Comparison of ENCODE assay signal across 8 mouse cellular contexts in the genomic region with DNA sequence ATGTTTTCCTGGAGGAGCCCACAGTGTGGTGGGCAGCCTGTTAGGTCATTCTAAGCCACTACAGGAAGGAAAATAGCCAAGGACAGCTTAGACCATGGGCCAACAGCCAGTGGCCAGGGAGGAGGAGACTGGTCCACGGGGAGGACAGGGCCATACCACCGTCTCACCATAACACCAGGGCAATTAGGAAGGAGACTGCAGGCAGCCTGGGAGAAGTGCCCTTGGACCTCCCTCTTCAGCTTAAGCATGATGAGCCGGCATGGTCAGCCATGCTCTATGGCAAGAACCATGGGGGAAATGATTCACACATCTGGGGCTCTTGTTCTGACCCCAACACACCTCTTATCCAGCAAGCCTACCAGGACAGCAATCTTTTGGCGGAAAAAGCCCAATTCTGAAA. TPM values are rescaled to one million over a fixed set of nuclear protein-coding genes. Genes with fewer than 3 reads are reported as not detected.
DNase-seq lines count a peak whose midpoint lies in the region; ATAC-seq lines count a peak whose summit lies in the region.

No protein-coding gene starts in this region.

- 38% methylated on average over 4 of the region's 4 CpGs for WGBS in heart, embryonic 12.5 days
- 51% methylated on average over 4 of the region's 4 CpGs for WGBS in forebrain, embryonic 14.5 days
- 60% methylated on average over 4 of the region's 4 CpGs for WGBS in liver, embryonic 16.5 days (ENCODE audit: insufficient replicate concordance)

- DNase-seq in heart, adult 18-20 months, result no peak
- no peak for DNase-seq in forebrain, embryonic 14.5 days (ENCODE audit: low spot score)
- no peak for DNase-seq in thymus, postnatal 4 days
- no peak for DNase-seq in adrenal gland, postnatal 14 days
- no peak for DNase-seq in gastrocnemius, postnatal 14 days

- ATAC-seq in heart, embryonic 12.5 days (ENCODE audit: insufficient number of reproducible peaks, low FRiP score), result no peak
- no peak for ATAC-seq in forebrain, embryonic 14.5 days
- no peak for ATAC-seq in liver, embryonic 16.5 days (ENCODE audit: low read depth)

- H3K27ac ChIP-seq in heart, embryonic 12.5 days (ENCODE audit: poor library complexity, severe bottlenecking), result no peak overlapping the region
- H3K27ac ChIP-seq in brown adipose tissue, adult 24 weeks (replicated peaks; ENCODE audit: low read depth, low read length), result no peak overlapping the region
- peak overlapping the region; percentile 44; the same call in 1 of the 2 replicates for H3K27ac ChIP-seq in forebrain, embryonic 14.5 days (ENCODE audit: low read depth, low read length)
- H3K27ac ChIP-seq in liver, embryonic 16.5 days (ENCODE audit: low read length), result no peak overlapping the region

- intact Hi-C loops in gastrocnemius, postnatal 14 days (cut with DNase I; ENCODE audit: low total_unique reads), result no loop called here

- H3K9ac ChIP-seq in heart, embryonic 12.5 days, result peak overlapping the region; percentile 88; the same call in 1 of the 2 replicates
- 0 out of 2 replicates have a peak overlapping the region, but pooled peaks have one; percentile 29 for H3K9ac ChIP-seq in forebrain, embryonic 14.5 days (ENCODE audit: low read length)
- no peak overlapping the region for H3K9ac ChIP-seq in liver, embryonic 16.5 days (ENCODE audit: low read depth, low read length)

- peaks cover 7% of the 10 kb centered on the region; the same call in 1 of the 2 replicates for H3K36me3 ChIP-seq in heart, embryonic 12.5 days
- peaks cover 9% of the 10 kb centered on the region; the same call in 1 of the 2 replicates for H3K36me3 ChIP-seq in forebrain, embryonic 14.5 days (ENCODE audit: control insufficient read depth, insufficient read depth, low read length)
- 0 out of 2 replicates have a peak, but pooled peaks cover 5% of the 10 kb centered on the region for H3K36me3 ChIP-seq in liver, embryonic 16.5 days (ENCODE audit: control insufficient read depth, insufficient read depth)

- H3K4me1 ChIP-seq in heart, embryonic 12.5 days (replicated peaks), result peaks cover 43% of the 10 kb centered on the region
- H3K4me1 ChIP-seq in brown adipose tissue, adult 24 weeks (ENCODE audit: control insufficient read depth, insufficient read depth, insufficient read length, low read length), result peaks cover 5% of the 10 kb centered on the region
- H3K4me1 ChIP-seq in forebrain, embryonic 14.5 days (ENCODE audit: control insufficient read depth, insufficient read depth, low read length), result peaks cover 25% of the 10 kb centered on the region
- H3K4me1 ChIP-seq in liver, embryonic 16.5 days (ENCODE audit: control insufficient read depth, low read depth, low read length), result peaks cover 46% of the 10 kb centered on the region

- H3K4me2 ChIP-seq in heart, embryonic 12.5 days, result peak overlapping the region; percentile 90
- peak overlapping the region; percentile 88 for H3K4me2 ChIP-seq in forebrain, embryonic 14.5 days (ENCODE audit: low read length)
- peak overlapping the region; percentile 97 for H3K4me2 ChIP-seq in liver, embryonic 16.5 days (ENCODE audit: low read depth, low read length)

- peaks cover 11% of the 10 kb centered on the region; the same call in 1 of the 2 replicates for H3K27me3 ChIP-seq in heart, embryonic 12.5 days (replicated peaks)
- peaks cover 8% of the 10 kb centered on the region for H3K27me3 ChIP-seq in forebrain, embryonic 14.5 days (replicated peaks; ENCODE audit: control insufficient read depth, insufficient read depth, low read length)
- no peaks in the 10 kb centered on the region for H3K27me3 ChIP-seq in liver, embryonic 16.5 days (ENCODE audit: control insufficient read depth, insufficient read depth, low read depth, low read length)

- H3K9me3 ChIP-seq in heart, embryonic 12.5 days (replicated peaks), result no peaks in the 10 kb centered on the region
- H3K9me3 ChIP-seq in forebrain, embryonic 14.5 days (replicated peaks; ENCODE audit: control insufficient read depth, low read length), result no peaks in the 10 kb centered on the region
- H3K9me3 ChIP-seq in liver, embryonic 16.5 days (replicated peaks; ENCODE audit: control insufficient read depth, low read length), result no peaks in the 10 kb centered on the region

- H3K4me3 ChIP-seq in heart, embryonic 12.5 days, result peak overlapping the region; percentile 88
- H3K4me3 ChIP-seq in brown adipose tissue, adult 24 weeks (ENCODE audit: insufficient read depth, low read depth, low read length), result peak overlapping the region; percentile 14; the same call in 1 of the 2 replicates
- H3K4me3 ChIP-seq in forebrain, embryonic 14.5 days (ENCODE audit: low read depth, low read length), result peak overlapping the region; percentile 84
- peak overlapping the region; percentile 79; the same call in 1 of the 2 replicates for H3K4me3 ChIP-seq in liver, embryonic 16.5 days (ENCODE audit: low read depth, low read length)

RNA-seq across cellular contexts. Expression of a gene that starts 1.8 kb away (rescaled TPM):
- polyA plus RNA-seq in heart, embryonic 12.5 days (2016; fragmentation: Nextera tagmentation; extraction: Ambion mirVana), result 2.6 and 2.9 TPM in 2 replicates
- total RNA-seq in heart, adult 18-20 months (2021), result 1 to 10 TPM; 5.1 to 5.3 TPM
- polyA plus RNA-seq in brown adipose tissue, adult 24 weeks (2012; ENCODE audit: insufficient read depth, insufficient read length, missing spikeins), result 3.1 and 4.5 TPM in 2 replicates
- 9.7 and 12.4 TPM in 2 replicates for polyA plus RNA-seq in forebrain, embryonic 14.5 days (2014; fragmentation: Nextera tagmentation; extraction: Ambion mirVana)
- 0.89 and 1.3 TPM in 2 replicates for polyA plus RNA-seq in liver, embryonic 16.5 days (2015; fragmentation: Nextera tagmentation; extraction: Ambion mirVana)
- total RNA-seq in adrenal gland, postnatal 14 days (2021), result 11.7 and 14.6 TPM in 2 replicates
- 1 to 10 TPM; 5.1 to 6.0 TPM for total RNA-seq in gastrocnemius, postnatal 14 days (2021)

RNA-seq across cellular contexts. Expression of a gene that starts 51.7 kb away (rescaled TPM):
- polyA plus RNA-seq in heart, embryonic 12.5 days (2016; fragmentation: Nextera tagmentation; extraction: Ambion mirVana), result 0.04 and 0.05 TPM in 2 replicates
- under 1 TPM; 0.17 to 0.28 TPM for total RNA-seq in heart, adult 18-20 months (2021)
- polyA plus RNA-seq in brown adipose tissue, adult 24 weeks (2012; ENCODE audit: insufficient read depth, insufficient read length, missing spikeins), result not detected in 2 replicates
- 0.06 TPM in 1 of 2 replicates, not detected in the other for polyA plus RNA-seq in forebrain, embryonic 14.5 days (2014; fragmentation: Nextera tagmentation; extraction: Ambion mirVana)
- polyA plus RNA-seq in liver, embryonic 16.5 days (2015; fragmentation: Nextera tagmentation; extraction: Ambion mirVana), result not detected in 2 replicates
- 0.08 TPM in 1 of 2 replicates, not detected in the other for total RNA-seq in adrenal gland, postnatal 14 days (2021)
- total RNA-seq in gastrocnemius, postnatal 14 days (2021), result under 1 TPM; 0.27 to 0.45 TPM

RNA-seq across cellular contexts. Expression of a gene that starts 53.7 kb away (rescaled TPM):
- polyA plus RNA-seq in heart, embryonic 12.5 days (2016; fragmentation: Nextera tagmentation; extraction: Ambion mirVana), result not detected in 2 replicates
- under 1 TPM in 1 of 2 experiments, not detected in 1; 0.25 TPM for total RNA-seq in heart, adult 18-20 months (2021)
- 0.67 TPM in 1 of 2 replicates, not detected in the other for polyA plus RNA-seq in brown adipose tissue, adult 24 weeks (2012; ENCODE audit: insufficient read depth, insufficient read length, missing spikeins)
- not detected in 2 replicates for polyA plus RNA-seq in forebrain, embryonic 14.5 days (2014; fragmentation: Nextera tagmentation; extraction: Ambion mirVana)
- polyA plus RNA-seq in liver, embryonic 16.5 days (2015; fragmentation: Nextera tagmentation; extraction: Ambion mirVana), result 0.05 TPM in 1 of 2 replicates, not detected in the other
- 0.41 TPM in 1 of 2 replicates, not detected in the other for total RNA-seq in adrenal gland, postnatal 14 days (2021)
- total RNA-seq in gastrocnemius, postnatal 14 days (2021), result under 1 TPM; 0.42 to 0.53 TPM

RNA-seq across cellular contexts. Expression of a gene that starts 59.1 kb away (rescaled TPM):
- polyA plus RNA-seq in heart, embryonic 12.5 days (2016; fragmentation: Nextera tagmentation; extraction: Ambion mirVana), result 0.19 and 0.24 TPM in 2 replicates
- total RNA-seq in heart, adult 18-20 months (2021), result 10 to 100 TPM; 19.7 to 26.3 TPM
- 6.6 and 15.1 TPM in 2 replicates for polyA plus RNA-seq in brown adipose tissue, adult 24 weeks (2012; ENCODE audit: insufficient read depth, insufficient read length, missing spikeins)
- not detected in 2 replicates for polyA plus RNA-seq in forebrain, embryonic 14.5 days (2014; fragmentation: Nextera tagmentation; extraction: Ambion mirVana)
- 1.6 and 2.3 TPM in 2 replicates for polyA plus RNA-seq in liver, embryonic 16.5 days (2015; fragmentation: Nextera tagmentation; extraction: Ambion mirVana)
- total RNA-seq in adrenal gland, postnatal 14 days (2021), result 11.1 and 18.9 TPM in 2 replicates
- total RNA-seq in gastrocnemius, postnatal 14 days (2021), result 1 to 10 TPM; 6.0 to 6.5 TPM

Comparison
In these comparisons a context has a peak if more than half of its experiments do, and no peak if none do; other contexts are left out.
1. H3K4me3 ChIP-seq: peak in every context shown above with its lines; median percentile 88 in heart, embryonic 12.5 days; 84 in forebrain, embryonic 14.5 days; 79 in liver, embryonic 16.5 days; 14 in brown adipose tissue, adult 24 weeks.